Mouse (Mus musculus) cerebellum, adult 2 months (tissue): ENCODE data around the gene Rps5.

Source experiments
- CTCF ChIP-seq: fragments of 200-500 bp; IDR thresholded peaks from 2 replicates; pipeline ENCODE4 v1.5.1; 2011; ENCODE audit warnings: low read depth, mild to moderate bottlenecking, control low read depth, low read length, moderate library complexity, borderline replicate concordance; ENCODE audit not compliant: insufficient read depth
- POLR2A ChIP-seq: fragments of 200-500 bp; IDR thresholded peaks from 2 replicates; pipeline ENCODE4 v1.6.1; 2011; ENCODE audit warnings: low read length, control low read depth, borderline replicate concordance; ENCODE audit not compliant: insufficient read depth

DNA sequence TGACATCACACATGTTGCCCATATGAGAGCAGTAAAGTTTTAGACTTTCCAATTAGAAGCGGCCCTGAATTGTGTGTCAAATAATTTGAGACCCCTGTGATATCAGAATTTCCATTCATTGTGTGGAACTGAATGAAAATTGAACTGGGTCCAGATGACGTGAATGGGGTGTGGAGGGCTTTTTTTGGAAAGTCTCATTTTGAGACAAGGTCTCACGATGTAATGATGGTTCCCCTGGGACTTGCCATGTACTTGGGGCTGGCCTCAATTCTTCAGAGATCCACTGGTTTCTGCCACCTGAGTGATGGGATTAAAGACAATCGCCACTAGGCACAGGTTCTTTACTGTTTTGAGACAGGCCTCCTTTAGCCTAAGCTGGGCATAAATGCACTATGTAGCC is 18.5 kb downstream of the Rps5 start:
- TF ChIP-seq CTCF: no peak
- TF ChIP-seq POLR2A: no peak
